9 mouse cellular contexts compared by ENCODE assay signal in the genomic region with DNA sequence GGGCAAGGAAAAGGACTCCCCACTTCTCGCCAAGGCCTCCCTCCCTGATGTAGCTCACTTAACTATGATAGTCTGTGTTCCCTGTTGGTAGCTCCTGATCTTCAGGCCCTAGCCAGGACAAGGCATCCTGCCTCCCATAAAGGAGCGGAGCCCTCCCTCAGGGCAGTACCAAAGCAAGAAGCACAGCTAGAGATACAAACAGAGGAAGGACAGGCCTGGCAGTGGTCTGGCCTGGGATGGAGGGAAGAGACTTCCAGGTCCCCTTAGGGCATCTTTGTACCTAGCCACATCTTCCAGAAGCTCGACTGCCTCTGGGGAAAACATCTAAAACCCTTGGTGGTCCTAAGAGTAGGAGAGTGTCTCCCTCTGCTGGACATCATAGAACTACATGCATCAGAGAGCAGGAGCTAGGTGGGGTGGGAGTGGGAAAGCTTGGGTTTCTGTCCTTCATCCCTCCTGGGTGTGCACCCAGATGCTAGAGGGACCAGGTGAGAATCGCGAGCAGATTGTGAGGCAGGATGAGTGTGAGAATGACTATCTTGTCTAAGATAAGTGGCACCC. TPM values are rescaled to one million over a fixed set of nuclear protein-coding genes. Genes with fewer than 3 reads are reported as not detected.
DNase-seq lines count a peak whose midpoint lies in the region; ATAC-seq lines count a peak whose summit lies in the region.
"Had no signal": no experiment of that assay in that cellular context is flagged by ENCODE, and none has a peak within 500 bp of the region (broad histone marks: within the 10 kb centered on the region; RNA-seq: fewer than 3 reads in every experiment).

No protein-coding gene starts in this region.

- H3K4me3 ChIP-seq in intestine, embryonic 14.5 days (ENCODE audit: low read depth, low read length): no peak overlapping the region
- H3K4me3 ChIP-seq in intestine, embryonic 16.5 days (ENCODE audit: low read length): no peak overlapping the region
- H3K4me3 ChIP-seq in limb, embryonic 10.5 days: no peak overlapping the region
- H3K4me3 ChIP-seq in neural tube, embryonic 14.5 days (ENCODE audit: low read depth, low read length): no peak overlapping the region

- no peaks in the 10 kb centered on the region for H3K4me1 ChIP-seq in intestine, embryonic 14.5 days (replicated peaks; ENCODE audit: control insufficient read depth, insufficient read depth, low read length)
- H3K4me1 ChIP-seq in intestine, embryonic 16.5 days (ENCODE audit: control insufficient read depth, insufficient read depth, low read length): peaks cover 12% of the 10 kb centered on the region; the same call in 1 of the 2 replicates
- peaks cover 35% of the 10 kb centered on the region for H3K4me1 ChIP-seq in limb, embryonic 10.5 days
- no peaks in the 10 kb centered on the region for H3K4me1 ChIP-seq in neural tube, embryonic 14.5 days (ENCODE audit: control insufficient read depth, insufficient read depth, low read length)

- DNase-seq in intestine, embryonic 14.5 days (ENCODE audit: low spot score): peak; percentile 73
- peak; percentile 83 for DNase-seq in brain, adult 2 months (ENCODE audit: low read depth, low spot score)
- peak; percentile 69 to 79 for DNase-seq in heart, postnatal 10 days
- no peak for DNase-seq in limb, embryonic 10.5 days (ENCODE audit: low spot score)
- no peak for DNase-seq in ovary, postnatal 36 days (ENCODE audit: low spot score)

- no peak overlapping the region for H3K9ac ChIP-seq in intestine, embryonic 14.5 days (ENCODE audit: low read length)
- no peak overlapping the region for H3K9ac ChIP-seq in intestine, embryonic 16.5 days (ENCODE audit: low read depth, low read length)
- H3K9ac ChIP-seq in neural tube, embryonic 14.5 days (replicated peaks; ENCODE audit: low read depth, low read length): no peak overlapping the region

- H3K36me3 ChIP-seq in intestine, embryonic 14.5 days (ENCODE audit: control insufficient read depth, insufficient read depth, low read length): no peaks in the 10 kb centered on the region
- no peaks in the 10 kb centered on the region for H3K36me3 ChIP-seq in intestine, embryonic 16.5 days (ENCODE audit: control insufficient read depth, insufficient read depth, low read length)
- H3K36me3 ChIP-seq in limb, embryonic 10.5 days: no peaks in the 10 kb centered on the region
- H3K36me3 ChIP-seq in neural tube, embryonic 14.5 days (ENCODE audit: control insufficient read depth, insufficient read depth, low read length): no peaks in the 10 kb centered on the region

- intact Hi-C loops in heart, postnatal 10 days (cut with DNase I): loop anchor here (1.0 to 5.0 kb wide), 2 partner anchors 19 to 206 kb away; partner anchors contain the start of gene Lgi4

- 32% methylated on average over 5 of the region's 5 CpGs for WGBS in intestine, embryonic 14.5 days
- 36% methylated on average over 5 of the region's 5 CpGs for WGBS in intestine, embryonic 16.5 days
- 44% methylated on average over 5 of the region's 5 CpGs for WGBS in limb, embryonic 10.5 days
- 45% methylated on average over 5 of the region's 5 CpGs for WGBS in neural tube, embryonic 14.5 days

- ATAC-seq in intestine, embryonic 14.5 days (replicated peaks; ENCODE audit: low FRiP score, low TSS enrichment, low read depth): peak; percentile 52
- ATAC-seq in intestine, embryonic 16.5 days: no peak
- ATAC-seq in CD4-positive, CD25-positive, alpha-beta regulatory T cell, adult 4 months: peak; percentile 56
- peak; percentile 33 for ATAC-seq in neural tube, embryonic 14.5 days (ENCODE audit: low read depth)

- H3K27me3 ChIP-seq in intestine, embryonic 14.5 days (replicated peaks; ENCODE audit: control insufficient read depth, insufficient read depth, low read length): no peaks in the 10 kb centered on the region
- H3K27me3 ChIP-seq in intestine, embryonic 16.5 days (replicated peaks; ENCODE audit: control insufficient read depth, insufficient read depth, low read length): no peaks in the 10 kb centered on the region
- no peaks in the 10 kb centered on the region for H3K27me3 ChIP-seq in limb, embryonic 10.5 days (ENCODE audit: low read depth, poor library complexity, severe bottlenecking)
- H3K27me3 ChIP-seq in neural tube, embryonic 14.5 days (ENCODE audit: control insufficient read depth, insufficient read depth, low read length): no peaks in the 10 kb centered on the region

- H3K27ac ChIP-seq in intestine, embryonic 14.5 days (ENCODE audit: low read depth): no peak overlapping the region
- no peak overlapping the region for H3K27ac ChIP-seq in intestine, embryonic 16.5 days (ENCODE audit: low read length)
- H3K27ac ChIP-seq in limb, embryonic 10.5 days: peak overlapping the region; percentile 70
- H3K27ac ChIP-seq in neural tube, embryonic 14.5 days (ENCODE audit: low read depth, low read length): no peak overlapping the region

- no peak overlapping the region for H3K4me2 ChIP-seq in intestine, embryonic 14.5 days (ENCODE audit: low read length)
- no peak overlapping the region for H3K4me2 ChIP-seq in intestine, embryonic 16.5 days (ENCODE audit: low read depth, low read length)
- no peak overlapping the region for H3K4me2 ChIP-seq in neural tube, embryonic 14.5 days (ENCODE audit: low read depth, low read length)

- no peaks in the 10 kb centered on the region for H3K9me3 ChIP-seq in intestine, embryonic 14.5 days (ENCODE audit: control insufficient read depth, low read length)
- H3K9me3 ChIP-seq in intestine, embryonic 16.5 days (ENCODE audit: control insufficient read depth, low read length): no peaks in the 10 kb centered on the region
- no peaks in the 10 kb centered on the region for H3K9me3 ChIP-seq in limb, embryonic 10.5 days (replicated peaks)
- no peaks in the 10 kb centered on the region for H3K9me3 ChIP-seq in neural tube, embryonic 14.5 days (ENCODE audit: control insufficient read depth, low read length)

RNA-seq across cellular contexts. Expression of gene Fxyd3, which starts 1.5 kb away (rescaled TPM):
- 70.2 and 71.5 TPM in 2 replicates for polyA plus RNA-seq in intestine, embryonic 14.5 days (2014; fragmentation: Nextera tagmentation; extraction: Ambion mirVana)
- polyA plus RNA-seq in intestine, embryonic 16.5 days (2015; fragmentation: Nextera tagmentation; extraction: Ambion mirVana): 71.2 and 73.7 TPM in 2 replicates
- polyA plus RNA-seq in CD4-positive, CD25-positive, alpha-beta regulatory T cell, adult 4 months (2017; shearing (Covaris generic)): under 1 TPM in 1 of 2 experiments, not detected in 1; 0.27 TPM
- 1 to 10 TPM; 2.8 to 5.1 TPM for total RNA-seq in heart, postnatal 10 days (2021)
- 7.6 and 10.0 TPM in 2 replicates for polyA plus RNA-seq in limb, embryonic 10.5 days (2016; fragmentation: Nextera tagmentation; extraction: Ambion mirVana)
- 0.35 TPM in 1 of 2 replicates, not detected in the other for polyA plus RNA-seq in neural tube, embryonic 14.5 days (2014; fragmentation: Nextera tagmentation; extraction: Ambion mirVana)
- total RNA-seq: layer of hippocampus, postnatal 25 days had no signal

RNA-seq across cellular contexts. Expression of gene Lgi4, which starts 18.8 kb away (rescaled TPM):
- 1.2 and 2.4 TPM in 2 replicates for polyA plus RNA-seq in intestine, embryonic 14.5 days (2014; fragmentation: Nextera tagmentation; extraction: Ambion mirVana)
- 0.83 and 1.4 TPM in 2 replicates for polyA plus RNA-seq in intestine, embryonic 16.5 days (2015; fragmentation: Nextera tagmentation; extraction: Ambion mirVana)
- polyA plus RNA-seq in CD4-positive, CD25-positive, alpha-beta regulatory T cell, adult 4 months (2017; shearing (Covaris generic)): not detected
- 1 to 10 TPM; 3.0 to 4.3 TPM for total RNA-seq in heart, postnatal 10 days (2021)
- 0.13 and 0.16 TPM in 2 replicates for polyA plus RNA-seq in limb, embryonic 10.5 days (2016; fragmentation: Nextera tagmentation; extraction: Ambion mirVana)
- 1.1 TPM in 1 of 2 replicates, not detected in the other for polyA plus RNA-seq in neural tube, embryonic 14.5 days (2014; fragmentation: Nextera tagmentation; extraction: Ambion mirVana)

RNA-seq across cellular contexts. Expression of gene Fxyd1, which starts 21.0 kb away (rescaled TPM):
- 71.8 and 74.1 TPM in 2 replicates for polyA plus RNA-seq in intestine, embryonic 14.5 days (2014; fragmentation: Nextera tagmentation; extraction: Ambion mirVana)
- 62.6 and 71.9 TPM in 2 replicates for polyA plus RNA-seq in intestine, embryonic 16.5 days (2015; fragmentation: Nextera tagmentation; extraction: Ambion mirVana)
- polyA plus RNA-seq in CD4-positive, CD25-positive, alpha-beta regulatory T cell, adult 4 months (2017; shearing (Covaris generic)): not detected
- total RNA-seq in heart, postnatal 10 days (2021): 100 to 1,000 TPM; 695 to 726 TPM
- polyA plus RNA-seq in limb, embryonic 10.5 days (2016; fragmentation: Nextera tagmentation; extraction: Ambion mirVana): 6.2 and 7.7 TPM in 2 replicates
- polyA plus RNA-seq in neural tube, embryonic 14.5 days (2014; fragmentation: Nextera tagmentation; extraction: Ambion mirVana): 9.6 and 22.9 TPM in 2 replicates

RNA-seq across cellular contexts. Expression of gene Fxyd7, which starts 26.7 kb away (rescaled TPM):
- polyA plus RNA-seq in intestine, embryonic 14.5 days (2014; fragmentation: Nextera tagmentation; extraction: Ambion mirVana): 21.1 and 23.0 TPM in 2 replicates
- 20.1 and 22.0 TPM in 2 replicates for polyA plus RNA-seq in intestine, embryonic 16.5 days (2015; fragmentation: Nextera tagmentation; extraction: Ambion mirVana)
- not detected for polyA plus RNA-seq in CD4-positive, CD25-positive, alpha-beta regulatory T cell, adult 4 months (2017; shearing (Covaris generic))
- 1 to 10 TPM; 1.3 to 1.6 TPM for total RNA-seq in heart, postnatal 10 days (2021)
- 0.30 and 1.3 TPM in 2 replicates for polyA plus RNA-seq in limb, embryonic 10.5 days (2016; fragmentation: Nextera tagmentation; extraction: Ambion mirVana)
- 252 and 299 TPM in 2 replicates for polyA plus RNA-seq in neural tube, embryonic 14.5 days (2014; fragmentation: Nextera tagmentation; extraction: Ambion mirVana)

RNA-seq across cellular contexts. Expression of gene Fxyd5, which starts 35.7 kb away (rescaled TPM):
- 18.1 and 22.8 TPM in 2 replicates for polyA plus RNA-seq in intestine, embryonic 14.5 days (2014; fragmentation: Nextera tagmentation; extraction: Ambion mirVana)
- polyA plus RNA-seq in intestine, embryonic 16.5 days (2015; fragmentation: Nextera tagmentation; extraction: Ambion mirVana): 22.5 and 26.9 TPM in 2 replicates
- polyA plus RNA-seq in CD4-positive, CD25-positive, alpha-beta regulatory T cell, adult 4 months (2017; shearing (Covaris generic)): 1,000 to 10,000 TPM; 1,918 to 1,991 TPM
- 10 to 100 TPM; 30.4 to 33.5 TPM for total RNA-seq in heart, postnatal 10 days (2021)
- 8.0 and 8.1 TPM in 2 replicates for polyA plus RNA-seq in limb, embryonic 10.5 days (2016; fragmentation: Nextera tagmentation; extraction: Ambion mirVana)
- polyA plus RNA-seq in neural tube, embryonic 14.5 days (2014; fragmentation: Nextera tagmentation; extraction: Ambion mirVana): 7.8 and 12.9 TPM in 2 replicates

Comparison
In these comparisons a context has a peak if more than half of its experiments do, and no peak if none do; other contexts are left out.
1. DNase-seq: peak in intestine, embryonic 14.5 days (single experiment), brain, adult 2 months (single experiment) and heart, postnatal 10 days (2 of 2); none in limb, embryonic 10.5 days (single experiment) and ovary, postnatal 36 days (single experiment).